Mouse (Mus musculus): ENCODE measurements around the gene Fv1.

DNA sequence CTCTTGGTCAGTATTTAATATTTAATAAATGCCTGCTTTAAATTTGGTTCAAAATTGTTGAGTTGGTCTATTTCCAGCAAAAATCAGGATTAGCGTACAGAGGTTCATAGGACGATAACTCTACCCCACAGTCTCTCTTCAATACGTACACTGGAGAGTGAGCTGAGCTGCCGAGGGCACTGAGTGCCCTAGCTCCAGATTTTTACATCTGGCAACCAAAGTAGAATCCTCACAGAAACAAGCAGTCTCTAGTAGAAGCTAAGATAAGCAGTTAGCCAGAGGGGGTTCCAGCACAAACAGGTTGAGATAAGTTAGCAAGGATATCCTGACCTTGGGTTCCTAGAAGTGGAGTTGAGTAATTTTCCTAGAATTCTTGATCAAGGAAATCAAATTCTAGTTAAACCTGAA lies 20.2 kb upstream of the Fv1 start:
- TF ChIP-seq CTCF (conservative IDR thresholded peaks at IDR 0.05; ENCODE audit: low read length) (no peak), POU5F1 (IDR thresholded peaks at IDR 0.05; ENCODE audit: borderline replicate concordance, low read length) (no peak)
